Mouse (Mus musculus) lung, embryonic 15.5 days (tissue): ENCODE results near the gene 4833427G06Rik. TPM values are rescaled to one million over a fixed set of nuclear protein-coding genes. Genes with fewer than 3 reads are reported as not detected.

Experiments
- ATAC-seq: fragments of 200-750 bp; cut with Nextera tagmentation; 2 replicates; pipeline ENCODE4 v1.8.0; 2017; ENCODE audit warnings: moderate number of reproducible peaks, borderline replicate concordance; ENCODE audit not compliant: low FRiP score, low TSS enrichment; ENCODE audit errors: extremely low read depth
- H3K27ac ChIP-seq: fragments of 300-500 bp; sonication (generic); 2 replicates; pipeline ENCODE4 v1.5.1; 2015; ENCODE audit warnings: moderate library complexity, mild to moderate bottlenecking, inconsistent platforms
- H3K27me3 ChIP-seq: fragments of 300-500 bp; sonication (generic); 2 replicates; pipeline ENCODE4 v1.6.1; 2015; ENCODE audit warnings: inconsistent platforms
- H3K36me3 ChIP-seq: fragments of 300-500 bp; sonication (generic); 2 replicates; pipeline ENCODE4 v1.6.1; 2015; ENCODE audit warnings: inconsistent platforms
- H3K4me1 ChIP-seq: fragments of 300-500 bp; sonication (generic); 2 replicates; pipeline ENCODE4 v1.6.1; 2015; ENCODE audit warnings: inconsistent platforms
- H3K4me2 ChIP-seq: fragments of 300-500 bp; sonication (generic); 2 replicates; pipeline ENCODE4 v1.6.1; 2015; ENCODE audit warnings: inconsistent platforms, mild to moderate bottlenecking, moderate library complexity
- H3K4me3 ChIP-seq: fragments of 300-500 bp; sonication (generic); 2 replicates; pipeline ENCODE4 v1.5.1; 2015; ENCODE audit warnings: mild to moderate bottlenecking, inconsistent platforms
- H3K9ac ChIP-seq: fragments of 300-500 bp; sonication (generic); 2 replicates; pipeline ENCODE4 v1.6.1; 2015; ENCODE audit warnings: inconsistent platforms
- H3K9me3 ChIP-seq: fragments of 300-500 bp; sonication (generic); 2 replicates; pipeline ENCODE4 v1.6.1; 2016; ENCODE audit warnings: inconsistent platforms
- WGBS: fragments of 180-500 bp; shearing (Covaris S2); methylation state at CpG from one replicate; pipeline ENCODE4 v1.1.7; 2015; 5-methylcytosine and 5-hydroxymethylcytosine counted together
- polyA plus RNA-seq: library from polyadenylated mRNA; unstranded; fragments of >200 nt; fragmentation: Nextera tagmentation; extraction: Ambion mirVana; gene quantifications from 2 replicates; pipeline ENCODE4 v1.2.1, GENCODE M21; 2015

Gene 4833427G06Rik
- polyA plus RNA-seq, 1 experiment from 2014 or later = 2.5 TPM

DNA sequence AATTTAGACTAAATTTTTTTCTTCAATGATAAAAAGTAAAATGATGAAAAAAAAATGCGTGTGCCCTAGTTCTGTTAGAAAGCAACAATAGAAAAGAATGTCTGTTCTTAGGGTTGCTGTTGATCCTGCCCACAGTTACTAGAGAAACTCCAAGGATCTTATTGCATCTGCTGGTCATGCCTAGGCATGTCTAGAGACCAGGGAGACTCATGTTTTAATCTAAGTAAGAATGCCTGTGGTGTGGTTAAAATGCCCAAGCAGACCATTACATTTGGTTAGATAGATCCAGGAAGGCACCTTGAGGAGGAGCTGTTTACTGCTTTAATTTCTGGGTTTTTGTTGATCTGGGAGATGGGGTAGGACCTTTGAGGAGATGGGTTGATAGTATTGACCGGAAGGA is 3.9 kb upstream of the 4833427G06Rik start:
- Histone ChIP-seq H3K9me3 (no peaks in the 10 kb centered on the region), H3K4me2 (no peak overlapping the region), H3K27me3 (peaks cover 24% of the 10 kb centered on the region), H3K9ac (no peak overlapping the region), H3K27ac (no peak overlapping the region), H3K4me1 (peaks cover 18% of the 10 kb centered on the region), H3K36me3 (no peaks in the 10 kb centered on the region), H3K4me3 (no peak overlapping the region)
- no peak for ATAC-seq
- WGBS = 60% methylated on average over 2 of the region's 2 CpGs

DNA sequence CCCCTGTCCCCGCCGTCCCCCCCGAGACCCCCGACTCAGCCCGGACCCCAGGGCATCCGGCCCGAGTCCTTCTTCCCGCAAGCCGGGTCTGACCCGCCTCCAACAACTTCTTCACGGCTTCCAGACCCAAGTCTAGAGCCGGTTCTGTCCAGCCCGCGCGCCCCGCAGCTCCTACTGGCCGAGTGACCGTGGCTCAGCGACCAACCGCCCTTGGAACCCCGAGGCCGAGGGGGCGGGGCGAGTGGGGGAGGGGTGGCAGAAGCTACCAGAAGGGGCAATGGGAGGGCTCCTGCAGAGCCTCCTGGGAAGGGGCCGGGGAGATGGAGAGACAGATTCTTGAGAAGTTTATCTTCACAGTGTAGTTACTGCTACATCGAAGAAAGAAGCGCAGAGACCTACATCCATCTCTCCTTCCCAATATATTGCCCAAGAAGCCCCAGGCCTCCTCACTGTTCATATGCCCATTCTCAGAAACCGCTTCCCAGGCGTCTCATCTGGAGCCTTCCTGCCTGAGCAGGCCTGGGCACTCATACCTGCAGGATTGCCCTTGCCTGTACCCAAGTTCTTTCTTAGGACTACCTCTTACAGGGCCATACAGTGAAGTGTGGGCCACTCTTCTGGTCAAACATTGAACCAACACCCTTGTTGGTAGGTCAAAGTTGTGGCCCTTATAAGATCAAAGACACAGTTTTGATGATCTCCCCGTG is 2.1 kb upstream of the 4833427G06Rik start:
- peak; percentile 64; the same call in 1 of the 2 replicates for ATAC-seq
- Histone ChIP-seq H3K4me1 (peaks cover 18% of the 10 kb centered on the region), H3K27me3 (peaks cover 32% of the 10 kb centered on the region), H3K36me3 (no peaks in the 10 kb centered on the region), H3K9ac (peak overlapping the region; percentile 48), H3K4me2 (peak overlapping the region; percentile 100), H3K9me3 (no peaks in the 10 kb centered on the region), H3K4me3 (peak overlapping the region; percentile 53), H3K27ac (no peak overlapping the region)
- 12% methylated on average over 30 of the region's 30 CpGs for WGBS

DNA sequence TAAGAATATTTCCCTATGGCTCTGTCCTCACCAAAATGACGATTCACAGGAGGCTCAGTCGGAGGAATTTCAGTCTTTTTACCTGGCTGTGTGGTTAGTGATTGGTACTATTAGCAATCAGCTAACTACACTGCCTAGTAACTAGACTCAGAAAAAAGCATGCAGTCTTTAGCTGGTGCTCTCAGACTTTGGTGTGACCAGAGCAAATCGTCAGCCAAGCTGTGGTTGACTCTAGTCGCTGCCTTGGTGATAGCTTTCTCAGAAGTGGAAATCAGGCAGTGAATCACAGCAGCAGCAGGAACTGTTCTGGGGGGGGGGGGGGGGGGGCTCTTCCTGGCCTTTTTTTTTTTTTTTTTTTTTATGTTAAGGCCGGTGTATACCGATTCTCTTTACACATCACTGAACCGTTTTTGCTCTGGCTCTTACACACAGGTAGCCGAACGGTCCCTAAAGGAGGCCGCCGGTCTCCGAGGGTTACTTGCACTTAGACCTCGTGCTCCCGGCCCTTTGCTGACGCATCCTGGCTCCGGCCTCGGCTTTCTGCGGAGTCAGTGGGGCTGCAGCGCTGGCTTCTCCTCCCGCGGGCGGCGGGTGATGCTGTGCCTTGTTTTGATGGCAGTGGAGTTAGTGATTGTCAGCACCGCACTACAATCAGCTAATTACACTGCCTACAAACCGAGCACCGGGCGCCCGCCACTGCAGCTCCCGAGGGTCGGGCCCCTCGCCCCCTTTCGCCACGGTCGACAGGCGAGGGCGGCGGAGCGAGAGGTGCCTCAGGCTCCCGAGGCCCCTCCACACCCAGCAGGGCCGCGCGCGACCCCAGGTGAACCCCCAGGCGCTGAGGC is 1.3 kb upstream of the 4833427G06Rik start:
- Histone ChIP-seq H3K4me1 (peaks cover 18% of the 10 kb centered on the region), H3K9me3 (no peaks in the 10 kb centered on the region), H3K4me2 (peak overlapping the region; percentile 100), H3K27ac (no peak overlapping the region), H3K9ac (peak overlapping the region; percentile 48), H3K27me3 (peaks cover 32% of the 10 kb centered on the region), H3K36me3 (no peaks in the 10 kb centered on the region), H3K4me3 (peak overlapping the region; percentile 53)
- ATAC-seq = peak; percentile 57; the same call in 1 of the 2 replicates
- WGBS = 3% methylated on average over 43 of the region's 44 CpGs

DNA sequence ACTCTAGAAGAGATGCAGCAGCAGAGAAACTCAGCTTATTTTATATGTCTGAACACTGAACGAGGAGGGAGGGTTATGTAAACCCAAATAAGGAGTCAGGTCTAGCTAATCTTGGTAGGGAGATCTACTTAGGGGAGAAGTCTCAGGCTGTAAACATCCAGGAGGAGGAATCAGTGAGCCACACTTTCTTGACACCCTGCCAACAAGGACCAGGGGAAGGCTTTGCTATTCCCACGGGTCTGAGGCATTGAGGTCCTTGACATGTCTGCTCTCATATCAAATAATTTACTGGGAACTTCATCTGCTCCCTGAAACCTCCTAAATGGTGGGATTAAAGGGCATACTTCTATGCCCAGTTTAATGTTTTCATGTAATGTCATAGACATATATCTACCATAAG is 5.6 kb downstream of the 4833427G06Rik start:
- H3K27me3 ChIP-seq = peaks cover 8% of the 10 kb centered on the region; the same call in 1 of the 2 replicates
- ATAC-seq = no peak
- no peaks in the 10 kb centered on the region for H3K4me1 ChIP-seq
- 27% methylated on average over 2 of the region's 2 CpGs for WGBS
- no peak overlapping the region for H3K27ac ChIP-seq
- no peak overlapping the region for H3K4me2 ChIP-seq
- no peaks in the 10 kb centered on the region for H3K9me3 ChIP-seq
- no peak overlapping the region for H3K9ac ChIP-seq
- no peaks in the 10 kb centered on the region for H3K36me3 ChIP-seq
- H3K4me3 ChIP-seq = no peak overlapping the region

DNA sequence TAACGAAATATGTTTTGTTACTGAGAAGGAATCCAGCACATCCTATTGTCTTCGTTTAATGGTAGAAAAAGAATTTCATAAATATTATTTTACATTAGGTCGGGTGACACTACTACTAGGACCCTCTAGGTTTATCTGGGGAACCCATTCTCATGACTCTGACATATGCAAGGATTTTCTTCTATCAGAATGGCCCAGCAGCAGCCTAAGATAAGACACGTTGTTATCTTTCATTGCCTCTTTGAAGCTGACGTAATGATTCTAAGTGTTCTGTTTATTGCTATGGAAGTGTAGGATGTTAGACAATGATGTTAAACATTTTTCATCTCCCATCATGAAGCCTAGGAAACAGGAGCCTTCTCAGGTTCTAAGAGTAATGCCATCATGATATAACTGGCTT is 8.2 kb downstream of the 4833427G06Rik start:
- Histone ChIP-seq H3K4me2 (no peak overlapping the region), H3K9me3 (no peaks in the 10 kb centered on the region), H3K27ac (no peak overlapping the region), H3K36me3 (no peaks in the 10 kb centered on the region), H3K4me3 (no peak overlapping the region), H3K4me1 (no peaks in the 10 kb centered on the region), H3K27me3 (no peaks in the 10 kb centered on the region), H3K9ac (no peak overlapping the region)
- no peak for ATAC-seq
- 43% methylated on average over 5 of the region's 5 CpGs for WGBS

DNA sequence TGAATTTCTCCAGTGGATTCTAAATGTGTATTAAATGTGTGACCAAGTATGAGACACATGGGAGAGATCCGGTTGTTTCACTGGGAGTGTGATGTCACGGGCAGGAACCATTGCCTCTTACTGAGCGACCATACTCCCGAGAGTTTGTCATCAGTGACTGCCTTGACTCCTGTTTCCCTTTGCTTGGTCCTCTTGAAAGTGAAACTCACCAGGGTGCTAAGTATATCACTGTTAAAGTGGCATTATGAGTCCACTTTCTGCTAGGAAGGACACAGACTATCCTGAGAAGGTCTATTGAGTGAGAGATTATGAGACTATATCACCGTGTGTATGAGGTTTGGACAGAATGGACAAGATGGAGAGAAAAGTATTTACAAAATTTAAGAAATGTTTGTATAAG is 20.3 kb downstream of the 4833427G06Rik start:
- WGBS = 69% methylated on average over 5 of the region's 5 CpGs
- no peak for ATAC-seq
- H3K9me3 ChIP-seq = no peaks in the 10 kb centered on the region

DNA sequence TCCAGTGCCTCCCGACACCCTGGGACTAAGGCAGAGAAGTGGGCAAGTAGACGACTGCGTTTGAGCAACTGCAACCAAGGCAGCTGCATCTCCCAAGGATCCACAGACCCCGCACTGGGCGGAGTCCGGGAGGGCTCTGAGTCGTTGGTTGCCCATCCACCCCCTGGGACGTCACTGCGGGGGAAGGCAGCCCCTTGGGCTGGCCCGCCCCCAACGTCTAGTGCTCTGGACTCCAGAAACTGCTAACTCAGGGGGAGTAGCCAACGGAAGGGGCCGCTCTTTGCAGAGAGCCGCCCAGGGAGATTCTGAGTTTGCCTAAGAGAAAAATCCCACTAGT is 24.9 kb downstream of the 4833427G06Rik start, which contains the start of gene Layn:
TSS of gene Layn (minus strand) at position 116 of the 337 bp plus-strand sequence.
- H3K4me3 ChIP-seq = peak within 1 kb of the TSS; percentile 50
- ATAC-seq = peak; percentile 99
- H3K27ac ChIP-seq = peak within 1 kb of the TSS; percentile 51

More for the DNA sequence above, 20.3 kb downstream of the 4833427G06Rik start:
- Histone ChIP-seq H3K36me3 (no peaks in the 10 kb centered on the region), H3K27me3 (no peaks in the 10 kb centered on the region), H3K4me1 (peaks cover 7% of the 10 kb centered on the region), H3K4me2 (no peak overlapping the region), H3K9ac (no peak overlapping the region), H3K4me3 (no peak overlapping the region), H3K27ac (no peak overlapping the region)

DNA sequence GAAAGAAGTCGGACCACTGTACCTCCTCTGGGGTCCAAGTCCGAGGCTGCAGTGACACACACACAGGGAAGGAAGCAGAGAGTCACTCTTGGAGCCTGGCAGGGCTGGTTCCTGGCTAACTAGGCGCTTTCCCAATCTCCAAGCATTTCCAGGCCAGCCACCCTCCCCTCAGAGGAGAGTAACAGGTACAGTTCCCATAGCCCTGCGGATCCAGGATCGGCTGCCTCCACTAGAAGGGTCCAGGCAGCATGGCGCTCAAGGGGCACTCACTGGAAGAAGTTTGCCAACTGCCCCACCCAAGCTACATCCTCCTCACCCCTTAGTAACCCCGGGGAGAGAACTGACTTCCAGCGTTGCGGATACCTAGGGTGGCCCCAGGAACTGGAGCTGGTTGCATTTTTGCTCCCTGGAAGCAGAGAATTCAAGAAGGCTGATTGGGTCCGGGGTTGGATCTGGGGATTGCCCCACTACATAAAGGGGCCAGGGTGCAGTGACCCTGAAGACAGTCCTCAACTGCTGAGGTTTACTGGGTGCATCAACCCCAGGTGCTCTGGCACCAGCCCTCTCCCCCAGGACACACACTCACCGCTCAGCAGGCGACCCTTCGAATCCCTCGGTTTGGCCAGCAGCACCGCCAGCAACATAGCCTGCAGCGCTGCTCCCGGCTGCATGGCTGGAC is 25.4 kb downstream of the 4833427G06Rik start:
- Histone ChIP-seq H3K27me3 (no peaks in the 10 kb centered on the region), H3K9ac (peak overlapping the region; percentile 34), H3K4me1 (peaks cover 15% of the 10 kb centered on the region), H3K4me3 (peak overlapping the region; percentile 50), H3K4me2 (peak overlapping the region; percentile 97), H3K36me3 (no peaks in the 10 kb centered on the region), H3K27ac (peak overlapping the region; percentile 43; the same call in 1 of the 2 replicates), H3K9me3 (no peaks in the 10 kb centered on the region)
- peak; percentile 24 for ATAC-seq
- 0% methylated on average over 17 of the region's 17 CpGs for WGBS

More for the DNA sequence above, 24.9 kb downstream of the 4833427G06Rik start, which contains the start of gene Layn:
- H3K9me3 ChIP-seq = no peaks in the 10 kb centered on the region
- peak within 1 kb of the TSS; percentile 97 for H3K4me2 ChIP-seq
- H3K4me1 ChIP-seq = peaks cover 15% of the 10 kb centered on the region
- no peaks in the 10 kb centered on the region for H3K27me3 ChIP-seq
- H3K36me3 ChIP-seq = no peaks in the 10 kb centered on the region
- 0% methylated on average over 14 of the region's 14 CpGs for WGBS
- H3K9ac ChIP-seq = peak within 1 kb of the TSS; percentile 34

DNA sequence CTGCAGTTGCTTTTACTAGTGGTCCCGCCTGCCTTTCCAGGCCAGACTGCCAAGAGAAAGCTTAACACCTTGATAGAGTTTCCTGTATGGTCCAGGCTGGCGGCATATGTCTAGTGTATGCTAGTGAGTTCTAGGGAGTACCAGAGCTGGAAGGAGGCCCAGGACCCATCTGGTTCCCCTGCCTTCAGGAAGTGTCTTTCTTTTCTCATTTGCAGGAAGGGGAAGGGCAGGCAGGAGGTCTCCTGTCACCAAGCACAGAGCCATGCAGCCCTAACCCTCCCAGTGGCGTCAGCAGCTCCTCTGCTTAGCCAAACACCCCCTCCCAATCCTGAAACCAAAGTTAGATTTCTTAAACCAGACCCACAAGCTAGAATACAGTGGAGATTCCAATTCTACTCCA is 26.1 kb downstream of the 4833427G06Rik start:
- Histone ChIP-seq H3K4me2 (peak overlapping the region; percentile 97), H3K27ac (no peak overlapping the region), H3K4me1 (peaks cover 15% of the 10 kb centered on the region), H3K36me3 (no peaks in the 10 kb centered on the region), H3K9ac (no peak overlapping the region), H3K27me3 (no peaks in the 10 kb centered on the region), H3K9me3 (no peaks in the 10 kb centered on the region), H3K4me3 (peak overlapping the region; percentile 50)
- 20% methylated on average over 3 of the region's 3 CpGs for WGBS
- peak; percentile 21; the same call in 1 of the 2 replicates for ATAC-seq

DNA sequence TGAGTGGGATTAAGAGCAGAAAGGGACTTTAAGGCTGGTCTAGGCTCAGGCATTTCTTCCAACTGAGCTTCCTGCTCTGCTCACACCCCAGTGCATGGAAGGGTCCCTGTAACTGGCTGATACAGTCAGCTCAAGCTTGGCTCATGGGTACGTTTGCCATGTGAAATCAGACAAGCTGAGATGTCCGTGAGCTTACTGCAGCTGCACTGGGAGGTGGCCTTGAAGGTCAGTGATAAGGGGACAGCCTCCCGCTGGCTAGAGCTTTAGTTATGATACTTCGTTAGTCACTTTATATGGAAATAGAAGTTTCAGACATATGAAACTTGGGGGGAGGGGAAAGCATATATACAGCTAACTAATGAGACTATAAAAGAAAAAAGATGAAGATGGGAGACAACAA is 31.1 kb downstream of the 4833427G06Rik start:
- Histone ChIP-seq H3K36me3 (no peaks in the 10 kb centered on the region), H3K9me3 (no peaks in the 10 kb centered on the region), H3K27ac (no peak overlapping the region), H3K27me3 (no peaks in the 10 kb centered on the region), H3K4me1 (peaks cover 2% of the 10 kb centered on the region; the same call in 1 of the 2 replicates), H3K4me2 (no peak overlapping the region), H3K4me3 (no peak overlapping the region), H3K9ac (no peak overlapping the region)
- no peak for ATAC-seq
- WGBS = 65% methylated on average over 4 of the region's 4 CpGs

DNA sequence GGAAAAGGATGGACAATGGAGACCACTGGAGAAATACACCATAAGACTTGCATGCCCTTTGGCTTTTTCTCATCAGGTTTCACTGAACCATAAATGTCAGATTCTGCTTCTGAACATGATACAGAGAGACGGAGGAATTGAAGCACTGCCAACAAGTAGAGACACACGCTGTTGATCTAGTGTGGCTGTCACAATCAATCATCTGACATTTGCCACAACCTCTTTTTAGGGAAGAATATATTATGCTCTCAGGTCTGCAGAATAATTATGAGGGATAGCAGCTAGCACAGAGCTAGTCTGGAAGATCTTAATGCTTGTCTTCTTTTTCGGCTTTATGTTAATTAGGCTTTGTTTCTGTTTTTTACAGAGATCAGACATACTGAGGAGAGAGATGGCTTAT is 33.7 kb downstream of the 4833427G06Rik start:
- 49% methylated on average over 3 of the region's 3 CpGs for WGBS
- H3K36me3 ChIP-seq = no peaks in the 10 kb centered on the region
- ATAC-seq = no peak
- no peaks in the 10 kb centered on the region for H3K27me3 ChIP-seq
- no peaks in the 10 kb centered on the region for H3K9me3 ChIP-seq
- H3K4me1 ChIP-seq = no peaks in the 10 kb centered on the region
- H3K4me2 ChIP-seq = no peak overlapping the region
- H3K4me3 ChIP-seq = no peak overlapping the region
- H3K27ac ChIP-seq = no peak overlapping the region
- no peak overlapping the region for H3K9ac ChIP-seq
